Mouse (Mus musculus) c-Kit-positive CD71-positive TER-119-positive erythroid progenitor cells, embryonic 14.5 days (primary cell): Measurements from ENCODE around the gene Clcn3.

ENCODE experiments used
- DNase-seq: peaks from one replicate; pipeline ENCODE4 v3.0.0-alpha.2; 2013; ENCODE audit warnings: low spot score

Gene Clcn3

DNA sequence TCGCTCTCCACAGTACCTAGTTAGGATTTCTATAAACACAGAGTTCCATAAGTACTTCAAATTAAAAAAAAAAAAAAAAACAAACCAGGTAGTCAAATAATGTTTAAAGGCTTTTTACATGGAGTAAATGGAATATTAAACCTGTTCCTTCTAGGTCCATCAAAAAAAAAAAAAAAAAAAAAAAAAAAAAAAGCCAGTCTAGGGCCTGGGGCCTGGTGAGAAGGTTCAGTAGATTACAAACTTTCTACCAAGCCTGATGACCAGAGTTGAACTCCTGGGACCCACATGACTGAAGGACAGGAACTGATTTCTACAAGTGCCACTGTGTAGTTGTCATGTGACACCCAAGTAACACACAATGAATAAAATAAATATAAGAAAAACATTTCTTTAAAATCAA is 31.3 kb downstream of the Clcn3 start:
- no peak for DNase-seq

DNA sequence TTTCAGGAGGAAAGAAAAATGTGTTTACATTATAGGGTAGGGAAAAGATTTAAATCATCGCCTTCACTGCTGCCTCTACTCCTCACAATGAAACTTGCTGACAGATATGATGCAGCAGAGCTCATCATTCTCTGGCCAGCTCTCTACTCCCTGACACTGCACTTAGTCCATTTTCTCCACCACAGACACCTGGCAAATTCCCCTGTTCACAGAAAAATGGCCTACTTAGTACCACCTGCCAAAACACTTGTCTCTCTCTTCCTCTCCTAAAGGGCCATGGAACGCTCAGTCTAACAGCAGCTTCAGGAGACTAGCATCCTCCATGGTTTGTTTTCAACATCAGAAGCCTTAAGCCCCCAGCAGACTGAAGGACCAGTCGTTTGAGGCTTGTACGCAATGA is 31.8 kb downstream of the Clcn3 start:
- DNase-seq = no peak

DNA sequence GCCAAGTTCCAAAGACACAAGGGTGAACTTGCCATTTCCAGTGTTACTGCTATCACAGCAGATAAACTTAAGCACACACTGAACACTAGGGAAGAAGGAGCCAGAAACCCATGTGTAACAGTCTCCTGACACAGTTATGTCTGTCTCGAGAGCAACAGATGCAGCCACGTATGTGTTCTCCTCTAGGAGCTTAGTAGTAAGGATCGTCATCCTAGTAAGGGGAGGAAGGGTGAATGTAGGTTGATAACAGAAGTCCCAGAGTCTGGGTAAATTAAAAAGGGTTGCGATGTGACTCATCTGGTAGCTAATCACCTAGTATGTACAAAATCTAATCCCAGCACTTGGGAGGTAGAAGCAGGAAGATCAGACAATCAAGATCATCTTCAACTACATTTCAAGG is 33.2 kb downstream of the Clcn3 start:
- DNase-seq = peak; percentile 65

DNA sequence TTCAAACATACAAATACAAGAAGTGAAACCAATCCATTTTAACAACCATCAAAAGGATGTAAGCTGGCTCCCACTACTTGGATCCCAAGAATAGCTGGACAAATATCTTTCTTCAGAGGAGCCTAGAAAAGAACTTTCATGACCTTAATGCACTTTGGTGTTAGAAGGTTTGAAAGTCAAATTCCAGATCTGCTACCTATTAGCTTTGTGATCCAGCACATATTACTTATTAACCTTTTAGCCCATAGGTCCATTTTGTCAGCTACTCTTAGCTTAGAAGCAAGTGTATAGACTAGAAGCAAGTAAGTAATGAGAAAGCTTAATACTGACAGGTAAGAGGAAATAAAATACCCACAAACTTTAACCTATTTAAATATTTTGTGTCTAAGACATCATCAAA is 35.6 kb downstream of the Clcn3 start:
- DNase-seq = no peak

DNA sequence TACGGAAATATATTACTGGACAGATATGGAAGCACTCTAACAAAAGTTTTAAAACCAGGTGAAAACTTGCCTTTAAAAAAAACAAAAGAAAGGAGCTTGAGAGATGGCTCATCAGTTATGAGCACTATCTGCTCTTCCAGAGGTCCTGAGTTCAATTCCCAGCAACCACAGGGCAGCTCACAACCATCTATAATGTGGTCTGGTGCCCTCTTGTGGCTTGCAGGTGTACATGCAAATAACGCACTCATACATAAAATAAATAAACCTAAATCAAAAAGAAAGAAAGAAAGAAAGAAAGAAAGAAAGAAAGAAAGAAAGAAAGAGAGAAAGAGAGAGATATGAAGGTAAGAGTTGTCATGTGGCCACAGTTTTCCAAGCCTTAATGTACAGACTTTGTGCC is 40.2 kb downstream of the Clcn3 start:
- DNase-seq = no peak

DNA sequence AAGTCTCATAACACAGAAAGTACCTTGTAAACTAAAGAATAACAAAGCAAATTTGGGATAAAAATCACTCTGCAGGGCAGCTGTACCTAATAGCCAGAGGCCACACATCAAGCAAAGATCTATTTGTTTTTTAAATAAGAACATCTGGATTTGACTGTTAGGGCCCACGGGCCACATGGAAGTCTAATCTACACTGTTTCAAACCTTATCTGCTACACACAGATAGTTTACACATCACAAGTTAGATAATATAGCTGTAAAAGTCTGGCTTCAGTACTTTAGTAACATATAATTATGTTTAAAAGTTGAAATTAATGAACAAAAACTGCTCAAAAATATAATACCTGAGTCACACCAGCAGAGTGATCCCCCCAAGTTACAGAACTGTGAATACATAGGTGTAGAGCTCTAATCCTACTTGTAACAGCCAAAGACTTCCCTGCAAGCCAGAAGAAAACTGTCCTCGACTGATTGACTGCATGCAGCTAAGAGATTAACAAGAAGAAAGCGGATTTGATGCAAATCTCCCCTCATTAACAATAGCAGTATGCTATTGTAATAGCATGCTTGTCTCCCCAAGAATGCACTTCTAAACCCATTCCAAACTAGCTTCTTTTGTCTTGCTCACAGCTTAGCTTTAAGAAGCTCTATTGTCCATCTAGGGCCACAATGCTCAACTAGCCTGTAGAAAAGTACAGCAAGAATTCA is 44.2 kb downstream of the Clcn3 start:
- no peak for DNase-seq

DNA sequence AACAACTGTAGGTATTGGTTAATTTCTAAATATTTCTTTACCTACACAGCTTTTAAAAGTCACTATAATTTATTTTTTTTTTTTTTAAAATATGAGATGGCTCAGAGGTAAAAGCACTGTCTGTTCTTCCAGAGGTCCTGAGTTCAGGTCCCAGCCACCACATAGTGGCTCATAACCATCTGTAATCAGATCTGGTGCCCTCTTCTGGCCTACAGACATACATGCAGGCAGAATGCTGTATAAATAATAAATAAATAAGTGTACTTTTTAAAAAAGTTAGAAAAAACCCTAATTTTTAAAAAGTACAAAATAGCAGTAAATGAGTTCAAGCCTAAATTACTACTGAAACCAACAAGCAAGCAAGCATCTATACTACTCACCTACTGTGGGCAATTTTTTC is 49.5 kb downstream of the Clcn3 start:
- no peak for DNase-seq

DNA sequence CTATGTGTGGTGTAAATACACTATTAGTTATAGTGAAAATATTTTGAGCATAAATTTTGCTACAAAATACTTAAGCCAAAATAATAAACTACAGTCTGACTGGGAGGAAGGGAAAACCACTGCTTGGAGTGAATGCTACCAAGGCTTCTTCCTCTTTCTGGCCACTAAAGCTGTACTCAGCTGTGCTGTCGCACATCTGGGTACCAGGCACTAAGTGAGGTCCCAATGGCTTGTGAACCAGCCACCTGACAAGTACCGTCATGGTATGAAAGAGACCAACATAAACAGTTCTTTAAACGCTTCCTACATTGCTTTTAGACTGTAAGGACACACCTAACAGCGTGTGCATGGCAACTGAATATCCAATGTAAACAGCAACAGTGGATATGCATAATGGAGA is 62.9 kb downstream of the Clcn3 start:
- DNase-seq = no peak

DNA sequence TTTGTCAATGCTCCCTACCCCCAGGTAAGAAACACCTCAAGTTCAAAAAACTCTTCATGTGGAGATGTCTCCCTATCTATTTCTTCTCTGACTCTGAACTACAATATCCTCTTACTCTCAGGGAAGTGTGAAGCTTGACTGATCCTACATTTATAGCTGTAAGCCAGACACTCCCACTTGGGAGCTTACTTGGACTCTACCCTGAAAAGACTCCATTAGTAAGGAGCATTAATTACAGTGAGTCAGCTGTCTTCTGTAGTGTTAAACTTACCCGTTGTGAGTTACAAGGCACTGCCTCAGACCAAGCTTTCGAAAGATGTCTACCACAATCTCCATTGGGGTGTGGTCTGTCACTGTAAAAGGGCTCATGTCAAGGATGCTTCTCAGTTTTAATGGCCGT is 64.0 kb downstream of the Clcn3 start:
- DNase-seq = no peak

DNA sequence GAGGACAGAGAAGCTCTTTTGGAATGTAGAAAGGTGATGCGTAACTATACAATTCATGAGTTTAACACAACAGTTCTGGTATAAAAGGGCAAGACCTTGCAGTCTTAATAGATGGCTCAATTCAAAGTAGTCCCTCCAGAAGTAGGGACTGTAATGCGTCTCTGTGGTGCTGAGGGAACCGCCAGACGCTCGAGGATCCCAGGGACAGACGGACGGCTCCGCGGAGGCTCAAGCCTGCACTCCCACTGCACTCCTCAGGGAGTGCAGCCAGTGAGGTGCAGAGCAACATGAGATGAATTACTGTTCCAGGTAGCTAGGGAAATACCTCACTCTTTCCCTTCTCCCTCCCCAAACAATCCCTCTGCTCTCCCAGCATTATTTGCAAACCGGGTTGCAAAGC is 70.5 kb downstream of the Clcn3 start:
- DNase-seq = no peak

DNA sequence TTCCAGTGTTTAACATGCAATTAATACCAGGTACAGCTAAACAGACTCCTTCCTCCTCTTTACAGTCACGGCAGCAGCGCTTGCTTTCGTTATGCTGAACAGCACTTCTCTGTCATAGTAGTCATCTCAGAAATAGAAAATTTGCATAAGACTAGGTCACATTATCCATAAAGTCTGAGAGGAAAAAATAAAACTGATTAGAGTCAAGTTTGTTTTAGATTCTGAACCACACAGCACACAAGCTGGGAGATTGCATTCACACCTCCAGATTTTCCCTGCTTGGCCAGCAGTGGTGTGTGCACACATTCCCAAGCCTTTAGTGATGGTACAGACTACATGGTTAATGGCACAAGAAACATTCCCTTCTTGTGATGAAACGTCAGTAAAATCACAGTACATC is 71.0 kb downstream of the Clcn3 start:
- DNase-seq = no peak

DNA sequence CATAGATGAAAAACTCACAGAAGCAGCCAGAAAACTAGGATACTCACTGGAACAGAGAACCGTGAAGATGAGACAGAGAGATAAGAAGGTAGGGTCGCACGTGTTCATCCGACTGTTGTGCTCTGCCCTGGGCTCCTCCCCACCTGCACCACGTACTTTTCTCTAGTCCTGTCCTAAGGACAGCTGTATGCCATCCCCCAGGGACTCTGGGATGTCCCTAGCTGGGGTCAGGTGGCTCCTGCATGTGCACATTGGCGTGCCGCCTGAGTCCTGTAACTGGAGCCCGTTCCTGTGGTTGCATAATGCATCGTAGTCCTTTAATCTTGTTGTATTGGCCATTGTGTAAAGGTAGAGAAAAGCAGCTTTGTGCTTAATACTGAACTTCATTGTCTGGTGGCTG is 83.0 kb downstream of the Clcn3 start:
- DNase-seq = no peak

DNA sequence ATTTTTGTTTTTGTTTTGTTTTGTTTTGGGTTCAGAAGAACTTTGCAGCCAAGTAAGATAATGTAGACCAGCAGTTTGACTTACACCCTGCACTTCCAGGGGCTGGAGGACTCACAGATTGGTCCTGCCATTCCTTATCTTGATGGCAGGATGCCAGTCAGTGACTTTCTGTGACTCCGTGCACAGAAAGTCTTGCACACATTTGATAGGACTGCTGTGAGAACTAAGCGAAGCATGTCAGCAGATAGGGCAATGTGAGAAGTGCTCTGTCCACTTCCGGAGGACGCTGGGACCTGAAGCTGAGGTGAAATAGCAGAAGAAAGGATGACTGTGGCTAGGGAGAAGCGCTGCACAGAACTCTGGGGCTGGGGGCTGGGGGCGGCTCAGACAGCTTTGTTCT is 87.2 kb downstream of the Clcn3 start:
- DNase-seq = peak; percentile 60

DNA sequence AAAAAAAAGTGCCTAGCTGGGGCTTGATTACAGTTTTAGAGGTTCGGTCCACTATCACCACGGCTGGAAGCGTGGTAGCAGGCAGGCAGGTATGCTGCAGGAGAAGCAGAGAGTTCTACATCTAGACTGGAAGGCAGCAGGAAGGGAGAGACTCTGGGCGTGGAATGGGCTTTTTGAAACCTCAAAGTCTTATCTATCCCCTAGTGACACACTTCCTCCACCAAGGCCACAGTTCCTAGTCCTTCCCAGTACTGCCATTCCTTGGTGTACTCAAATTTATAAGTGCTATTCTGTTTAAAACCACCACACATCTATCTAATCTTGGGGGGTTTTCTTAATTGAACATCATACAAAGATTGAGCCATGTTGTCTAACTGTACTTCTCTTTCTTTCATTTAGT is 91.3 kb downstream of the Clcn3 start:
- peak; percentile 21 for DNase-seq

DNA sequence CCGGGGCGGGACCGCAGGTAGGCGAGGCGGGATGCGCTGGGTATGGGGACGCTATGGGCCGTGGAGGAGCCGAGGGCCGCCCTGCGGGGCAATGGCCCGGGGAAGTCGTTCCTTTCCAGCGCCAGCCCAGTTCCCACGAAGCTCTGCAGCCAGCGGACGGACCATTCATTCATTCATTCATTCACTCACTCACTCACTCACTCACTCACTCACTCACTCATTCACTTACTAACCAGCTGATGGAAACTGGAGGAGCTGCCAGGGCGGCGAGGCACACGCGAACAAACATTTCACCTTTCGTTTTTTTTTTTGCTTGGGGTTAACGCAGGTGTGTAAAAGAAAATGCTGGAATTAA is 92.6 kb downstream of the Clcn3 start:
- DNase-seq = no peak

DNA sequence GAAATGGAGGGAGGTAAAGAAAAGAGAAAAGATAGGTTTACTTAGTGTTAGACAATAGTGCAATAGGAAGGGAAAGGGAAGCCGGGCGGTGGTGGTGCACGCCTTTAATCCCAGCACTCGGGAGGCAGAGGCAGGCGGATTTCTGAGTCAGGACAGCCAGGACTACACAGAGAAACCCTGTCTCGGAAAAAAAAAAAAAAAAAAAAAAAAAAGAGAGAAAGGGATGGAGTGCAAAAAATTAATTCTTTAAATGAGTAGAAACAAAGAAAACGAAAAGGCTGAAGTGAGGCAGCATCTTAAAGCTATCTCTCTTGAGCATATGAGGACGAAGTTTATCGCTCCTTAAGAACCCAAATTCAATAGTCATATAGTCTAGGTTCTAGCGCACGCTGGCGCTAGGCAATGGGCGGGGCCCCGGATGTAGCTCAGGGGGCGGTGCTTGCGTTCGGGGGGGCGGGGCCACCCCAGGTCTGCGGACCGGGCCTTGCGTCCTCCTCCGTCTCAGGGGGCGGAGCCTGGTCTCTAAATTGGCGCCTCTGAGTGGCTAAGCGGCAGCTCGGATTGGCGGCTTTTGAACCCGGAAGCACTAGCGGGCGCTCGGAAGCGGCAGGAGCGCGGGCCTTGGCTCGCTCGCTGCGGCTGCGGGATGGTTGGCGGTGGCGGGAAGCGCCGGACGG is 93.1 kb downstream of the Clcn3 start, which contains the start of gene Hpf1:
Gene Hpf1 (plus strand): TSS at position 576 of the 677 bp plus-strand sequence.
- DNase-seq = peak; percentile 99

DNA sequence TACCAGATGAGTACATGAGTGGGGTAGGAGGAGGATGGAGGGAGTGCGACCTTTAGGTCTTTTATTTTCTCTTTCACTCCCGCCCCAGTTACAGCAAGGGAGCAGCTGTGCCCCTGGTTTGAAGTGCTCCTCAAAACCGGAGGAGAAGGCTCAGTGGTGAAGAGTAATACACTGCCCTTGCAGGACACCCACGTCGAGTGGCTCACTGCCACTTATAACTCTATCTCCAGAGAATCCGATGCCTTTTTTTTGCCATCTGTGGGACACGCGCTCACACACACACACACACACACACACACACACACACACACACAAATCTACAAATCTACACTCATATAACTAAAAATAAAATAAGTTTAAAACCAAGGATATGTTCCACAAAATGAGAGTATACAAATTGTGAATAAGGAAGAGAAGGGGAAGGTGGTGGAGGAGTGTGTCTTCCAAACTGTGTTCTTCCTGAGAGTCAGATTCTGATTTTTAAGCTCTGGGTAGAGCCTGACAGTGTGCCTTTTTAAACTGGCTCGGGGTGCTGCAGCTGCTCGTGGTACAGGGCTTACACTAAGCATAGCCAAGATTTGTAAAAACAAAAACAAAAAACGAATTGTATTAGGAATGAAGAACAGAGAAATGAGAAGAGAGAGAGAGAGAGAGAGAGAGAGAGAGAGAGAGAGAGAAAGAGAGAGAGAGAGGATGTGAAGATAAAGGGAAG is 93.8 kb downstream of the Clcn3 start:
- DNase-seq = no peak

DNA sequence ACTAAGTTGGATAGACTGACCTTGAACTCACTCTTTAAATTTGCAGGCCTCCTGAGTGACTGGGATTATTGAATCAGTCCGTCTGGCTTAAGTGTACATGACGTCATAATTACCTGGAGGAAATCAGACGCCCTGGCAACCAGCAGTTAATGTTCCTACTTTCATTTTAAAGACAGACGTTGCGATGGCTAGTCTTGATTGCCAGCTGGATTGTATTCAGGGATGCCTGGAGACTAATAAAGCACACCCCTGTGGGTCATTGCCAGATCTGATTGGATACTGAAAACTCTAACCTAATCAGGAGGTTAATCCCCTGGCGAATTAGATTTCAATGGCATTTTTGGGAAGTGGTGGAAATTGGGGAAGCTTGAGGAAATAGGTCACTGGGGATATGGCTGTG is 96.4 kb downstream of the Clcn3 start:
- DNase-seq = no peak

DNA sequence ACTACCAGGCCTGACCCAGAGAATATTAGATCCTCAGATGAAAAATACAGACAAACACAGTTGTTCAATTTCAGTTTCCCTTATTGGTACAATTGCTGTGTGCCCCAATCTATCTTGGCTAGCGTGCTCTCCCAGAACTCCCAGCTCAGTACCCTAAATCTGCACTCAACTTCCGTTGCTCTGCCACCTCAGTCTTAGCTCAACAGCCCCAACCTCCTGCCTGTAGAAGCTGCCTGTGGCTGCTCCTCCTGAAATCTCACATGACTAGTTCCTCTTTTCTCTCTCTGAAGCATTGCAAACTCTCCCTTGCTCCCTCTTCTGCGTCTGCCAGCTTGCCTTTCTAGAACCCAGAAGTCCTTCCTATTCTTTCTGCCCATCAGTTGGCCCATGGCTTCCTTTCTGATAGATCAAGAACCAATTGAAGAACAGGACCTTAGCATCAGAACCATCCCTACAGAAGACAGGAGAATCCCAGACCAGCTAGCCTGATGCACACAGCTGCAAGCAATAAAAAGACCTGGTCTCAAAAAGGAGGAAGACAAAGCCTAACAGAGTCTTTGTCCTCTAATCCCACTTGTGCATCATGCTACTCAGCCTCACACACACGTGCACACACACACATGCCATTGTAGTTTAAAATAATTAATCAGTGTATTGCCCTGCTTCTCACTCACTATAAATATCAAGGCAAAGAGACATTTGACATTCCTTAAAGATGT is 99.5 kb downstream of the Clcn3 start:
- DNase-seq = no peak

DNA sequence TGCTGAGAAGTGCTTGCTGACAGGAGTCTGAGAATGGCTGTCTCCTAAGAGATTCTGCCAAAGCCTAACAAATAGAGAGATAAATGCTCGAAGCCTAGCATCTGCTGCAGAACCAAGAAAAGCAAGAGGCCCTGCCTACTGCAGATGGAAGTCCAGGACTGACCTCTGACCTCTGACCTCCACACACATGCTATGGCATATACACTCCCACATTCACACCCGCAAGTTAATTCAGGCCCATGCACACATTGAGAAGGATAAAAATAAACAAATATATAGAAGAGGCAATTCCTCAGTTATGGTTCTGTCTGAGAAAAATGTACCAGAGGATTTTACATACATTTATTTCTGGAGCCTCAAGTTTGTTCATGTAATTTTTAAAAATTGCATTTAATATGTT is 104.5 kb downstream of the Clcn3 start:
- DNase-seq = no peak

DNA sequence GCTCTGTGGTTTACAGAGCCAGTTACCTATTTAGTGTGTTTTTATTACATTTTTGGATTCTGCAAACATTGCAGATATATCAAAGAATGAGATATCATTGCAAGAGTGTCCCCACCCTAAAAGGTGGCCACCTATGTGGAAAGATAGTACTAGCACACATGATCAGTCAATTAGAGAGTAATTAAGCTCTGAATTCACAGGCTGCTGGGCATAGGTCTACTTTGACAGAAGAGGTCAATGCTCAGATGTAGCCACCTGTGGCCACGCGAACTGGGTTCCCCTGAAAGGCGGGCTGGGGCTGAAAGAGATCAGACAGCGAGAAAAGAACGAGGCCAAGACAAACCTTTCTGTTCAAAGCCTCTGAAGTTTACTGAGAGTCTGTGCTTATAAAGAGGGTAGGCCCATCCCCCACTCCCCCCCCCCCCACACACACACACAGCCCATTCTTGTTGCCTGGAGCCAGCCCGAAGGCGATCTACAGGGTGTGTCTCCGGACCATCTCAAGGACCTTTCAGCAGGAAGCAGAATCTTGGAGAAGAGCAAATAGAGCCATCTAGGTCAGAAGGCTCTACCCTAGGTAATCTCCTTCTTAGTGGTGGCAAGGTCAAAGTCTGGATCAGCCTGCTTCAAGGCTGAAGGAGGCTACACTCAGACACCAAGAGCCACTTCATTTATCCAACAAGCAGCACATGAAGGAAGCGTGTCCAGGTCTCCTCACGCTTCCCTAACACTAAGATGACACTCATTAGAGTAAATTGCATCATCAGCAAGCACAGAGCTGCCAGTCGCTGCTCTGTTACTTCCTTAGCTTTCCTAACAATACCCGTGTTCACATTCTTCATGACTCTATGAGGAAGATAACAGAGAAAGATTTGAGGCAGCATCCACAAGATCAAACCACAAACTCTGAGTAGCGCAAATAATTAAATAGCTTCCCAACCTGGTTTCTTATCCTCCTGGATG is 112.6 kb downstream of the Clcn3 start:
- DNase-seq = no peak

DNA sequence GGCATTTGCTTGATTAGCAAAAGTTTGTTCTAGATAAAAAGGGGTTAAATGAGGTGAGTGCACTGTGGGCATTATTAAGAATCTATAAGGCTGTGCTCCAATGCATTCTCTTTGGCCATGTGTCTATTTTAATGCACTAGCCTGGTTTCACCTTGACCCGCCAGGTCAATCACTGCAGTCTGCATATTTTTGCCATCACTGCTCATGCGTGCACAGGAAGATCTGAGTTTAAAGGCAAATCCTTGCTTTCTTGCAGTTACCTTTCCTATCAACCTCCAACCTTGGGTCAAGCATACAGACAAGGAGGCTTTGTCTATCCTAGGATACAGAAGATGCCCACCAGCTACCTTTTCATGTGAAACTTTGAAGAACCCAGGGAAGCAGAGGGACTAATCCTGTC is 113.3 kb downstream of the Clcn3 start:
- no peak for DNase-seq
